Mouse (Mus musculus): ENCODE measurements around the gene Rnf212.

Rnf212 gene

GRCm38 (mm10) chr5:108713096-108713495 is 61.7 kb downstream of the Rnf212 start:
- DNase-seq (ENCODE audit: low read depth, low spot score) = no peak

GRCm38 (mm10) chr5:108711968-108712367 is 62.8 kb downstream of the Rnf212 start:
- DNase-seq (ENCODE audit: low read depth, low spot score) = no peak

- no peak for DNase-seq (ENCODE audit: low read depth, low spot score)
Measured at GRCm38 (mm10) chr5:108708981-108709731, 65.6 kb downstream of the Rnf212 start.

- no peak for DNase-seq (ENCODE audit: low read depth, low spot score)
Measured at GRCm38 (mm10) chr5:108708419-108708818, 66.4 kb downstream of the Rnf212 start.

GRCm38 (mm10) chr5:108707758-108708157 is 67.0 kb downstream of the Rnf212 start:
- DNase-seq (ENCODE audit: low read depth, low spot score) = no peak

GRCm38 (mm10) chr5:108703754-108704626 is 70.8 kb downstream of the Rnf212 start:
- DNase-seq (ENCODE audit: low read depth, low spot score) = no peak

- no peak for DNase-seq (ENCODE audit: low read depth, low spot score)
Measured at GRCm38 (mm10) chr5:108701341-108702021, 73.3 kb downstream of the Rnf212 start.

GRCm38 (mm10) chr5:108700346-108700745 is 74.4 kb downstream of the Rnf212 start:
- no peak for DNase-seq (ENCODE audit: low read depth, low spot score)

GRCm38 (mm10) chr5:108697341-108697753 is 77.4 kb downstream of the Rnf212 start:
- no peak for DNase-seq (ENCODE audit: low read depth, low spot score)

- DNase-seq (ENCODE audit: low read depth, low spot score) = peak; percentile 22
Measured at GRCm38 (mm10) chr5:108696542-108696941, 78.2 kb downstream of the Rnf212 start.

- peak; percentile 54 for DNase-seq (ENCODE audit: low read depth, low spot score)
Measured at GRCm38 (mm10) chr5:108695861-108696260, 78.9 kb downstream of the Rnf212 start.

GRCm38 (mm10) chr5:108694352-108695261 is 80.2 kb downstream of the Rnf212 start:
- no peak for DNase-seq (ENCODE audit: low read depth, low spot score)

GRCm38 (mm10) chr5:108693872-108694288 is 80.9 kb downstream of the Rnf212 start:
- peak; percentile 77 for DNase-seq (ENCODE audit: low read depth, low spot score)

- no peak for DNase-seq (ENCODE audit: low read depth, low spot score)
Measured at GRCm38 (mm10) chr5:108692271-108692670, 82.5 kb downstream of the Rnf212 start, which contains the start of gene Fgfrl1. TSS of gene Fgfrl1 (plus strand) at chr5:108692382.

GRCm38 (mm10) chr5:108691152-108691551 is 83.6 kb downstream of the Rnf212 start:
- DNase-seq (ENCODE audit: low read depth, low spot score) = no peak

- no peak for DNase-seq (ENCODE audit: low read depth, low spot score)
Measured at GRCm38 (mm10) chr5:108689091-108689490, 85.7 kb downstream of the Rnf212 start.

- no peak for DNase-seq (ENCODE audit: low read depth, low spot score)
Measured at GRCm38 (mm10) chr5:108680871-108681270, 93.9 kb downstream of the Rnf212 start.

- no peak for DNase-seq (ENCODE audit: low read depth, low spot score)
Measured at GRCm38 (mm10) chr5:108679909-108680308, 94.9 kb downstream of the Rnf212 start.
